ENCODE assay signal across 8 mouse cellular contexts in genomic region chr1:36539186-36539585, GRCm38 (mm10). TPM values are rescaled to one million over a fixed set of nuclear protein-coding genes. Genes with fewer than 3 reads are reported as not detected.
DNase-seq lines count a peak whose midpoint lies in the region; TF ChIP-seq lines count a peak whose summit lies in the region.

Gene Gm42417, minus strand, starts transcription at chr1:36539429.

- no peaks in the 10 kb centered on the region for H3K79me2 ChIP-seq in heart, adult 2 months (replicated peaks; ENCODE audit: control insufficient read depth, insufficient read depth, low read length)

- TF ChIP-seq EP300 in heart, adult 2 months (IDR thresholded peaks at IDR 0.05; ENCODE audit: insufficient read depth, low read depth, low read length) = peak; percentile 88

- H3K27ac ChIP-seq in heart, adult 2 months = peak within 1 kb of the TSS; percentile 75

- H3K9ac ChIP-seq in heart, adult 2 months (ENCODE audit: low read depth, low read length) = no peak within 1 kb of the TSS

- H3K4me3 ChIP-seq in heart, adult 2 months = no peak within 1 kb of the TSS

- no peak for TF ChIP-seq POLR2A in heart, adult 2 months (IDR thresholded peaks at IDR 0.05; ENCODE audit: insufficient read depth, low read depth, low read length)

- no peaks in the 10 kb centered on the region for H3K27me3 ChIP-seq in heart, adult 2 months (ENCODE audit: control insufficient read depth, insufficient read depth, low read length)

- intact Hi-C loops in heart, adult 2 months (cut with DNase I) = no loop called here

- peak; percentile 66 for DNase-seq in embryo, embryonic 10 days (ENCODE audit: low spot score)
- DNase-seq in embryo, embryonic 9.5 days (ENCODE audit: extremely low spot score) = no peak
- peak; percentile 77 to 88 for DNase-seq in heart, adult 2 months
- peak; percentile 85 for DNase-seq in kidney, postnatal 10 days
- DNase-seq in lung, postnatal 4 days = peak; percentile 73 to 91
- DNase-seq in spleen, adult 18-20 months = no peak
- no peak for DNase-seq in spleen, adult 12 weeks (ENCODE audit: low spot score)
- DNase-seq in natural killer cell, adult 2 months (ENCODE audit: low spot score in 2 of 2) = no peak

- WGBS in heart, adult 2 months = 55% methylated on average over 9 of the region's 9 CpGs

- H3K36me3 ChIP-seq in heart, adult 2 months (ENCODE audit: control insufficient read depth, insufficient read depth, low read length) = no peaks in the 10 kb centered on the region

- no peak for TF ChIP-seq CTCF in heart, adult 2 months (IDR thresholded peaks at IDR 0.05)

- peaks cover 3% of the 10 kb centered on the region; the same call in 1 of the 2 replicates for H3K4me1 ChIP-seq in heart, adult 2 months (ENCODE audit: control insufficient read depth, insufficient read depth, low read length)

RNA-seq across cellular contexts. Expression of gene Gm42417, which starts in this region (rescaled TPM):
- 100 to 1,000 TPM; 148 to 172 TPM for total RNA-seq in heart, adult 2 months (2021)
- 0.09 TPM in 1 of 2 replicates, not detected in the other for polyA plus RNA-seq in heart, adult 2 months (2012; rRNA removed)

Comparison
In these comparisons a context has a peak if more than half of its experiments do, and no peak if none do; other contexts are left out.
1. DNase-seq: peak in embryo, embryonic 10 days (single experiment), heart, adult 2 months (2 of 2), kidney, postnatal 10 days (single experiment) and lung, postnatal 4 days (2 of 2); none in embryo, embryonic 9.5 days (single experiment), spleen, adult 18-20 months (0 of 2), spleen, adult 12 weeks (single experiment) and natural killer cell, adult 2 months (0 of 2).